Mouse (Mus musculus): ENCODE results near the gene Mt3.

- no peak for TF ChIP-seq CTCF (IDR thresholded peaks at IDR 0.05; ENCODE audit: borderline replicate concordance, insufficient read depth, low read length)
- no peak for TF ChIP-seq POLR2A (IDR thresholded peaks at IDR 0.05; ENCODE audit: low read depth, low read length)
Measured at GRCm38 (mm10) chr8:94187290-94188002, 35.0 kb downstream of the Mt3 start.

All from embryonic fibroblast, embryonic 13.5 days (primary cell).